Mouse (Mus musculus) frontal cortex, postnatal 14 days (tissue): ENCODE results near the gene Serp2.
A peak's percentile ranks its signal among the peaks of the same experiment; 100 is the strongest.
"Not testable (repeated sequence)": the region's sequence is repeated elsewhere in the genome, so short reads cannot be mapped to it uniquely, and the experiment has no call there.

Source experiments
- DNase-seq, 2 experiments: peaks; one replicate each; pipeline ENCODE4 v3.0.0; 2022; ENCODE audit warnings: low spot score in 2 of 2

Gene Serp2

DNA sequence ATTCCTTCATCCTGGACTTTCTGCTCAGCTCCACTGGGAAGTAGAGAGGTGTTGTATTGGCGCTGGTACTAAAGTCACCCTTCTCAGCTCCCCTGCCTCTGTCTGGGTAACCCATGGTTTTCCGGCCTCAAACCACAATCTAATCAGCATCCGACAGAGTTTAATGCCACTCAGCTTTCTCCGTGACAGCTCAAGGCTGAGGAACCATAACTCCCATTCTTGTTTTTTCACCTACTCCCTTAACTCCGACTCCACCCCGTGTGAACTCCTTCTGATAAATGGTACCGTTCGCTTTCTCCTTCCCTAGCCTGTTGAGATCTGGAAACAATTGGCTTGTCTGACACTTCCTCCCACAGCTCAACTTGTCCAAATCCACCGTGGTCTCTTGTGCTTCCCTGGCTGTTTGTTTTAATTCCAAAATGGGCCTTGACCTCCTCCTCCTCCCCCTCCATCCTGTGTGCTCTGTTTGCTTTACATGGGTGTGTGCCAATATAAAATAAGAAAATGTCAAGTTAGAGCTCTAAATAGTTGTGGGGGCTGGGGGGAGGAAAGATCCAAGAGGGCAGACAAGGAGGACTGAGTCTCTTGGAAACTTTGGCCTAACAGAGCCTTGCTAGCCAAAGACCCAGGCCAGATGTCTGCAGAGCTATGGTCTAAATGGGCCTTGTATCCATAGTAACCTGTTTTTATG, 12.7 kb upstream of the Serp2 start:
- no peak for DNase-seq

DNA sequence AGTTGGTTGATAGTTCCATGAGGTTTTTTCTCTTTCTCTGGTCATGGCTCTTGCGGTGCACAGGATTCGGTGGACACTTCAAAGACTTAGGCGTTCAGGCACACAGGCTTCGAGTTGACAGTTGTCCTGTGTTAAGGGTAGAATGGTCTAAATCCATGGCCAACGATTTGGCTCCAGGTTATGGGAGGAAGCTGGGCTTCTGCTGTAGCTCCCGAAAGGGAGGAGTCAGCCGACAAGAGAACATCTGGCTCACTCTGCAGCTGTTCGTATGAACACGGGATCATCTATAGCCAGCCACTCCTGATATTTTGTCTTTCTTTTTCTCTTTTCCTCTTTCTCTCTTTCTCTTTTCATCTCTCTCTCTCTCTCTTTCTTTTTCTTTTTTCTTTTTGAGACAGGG, 11.9 kb upstream of the Serp2 start:
- no peak for DNase-seq

DNA sequence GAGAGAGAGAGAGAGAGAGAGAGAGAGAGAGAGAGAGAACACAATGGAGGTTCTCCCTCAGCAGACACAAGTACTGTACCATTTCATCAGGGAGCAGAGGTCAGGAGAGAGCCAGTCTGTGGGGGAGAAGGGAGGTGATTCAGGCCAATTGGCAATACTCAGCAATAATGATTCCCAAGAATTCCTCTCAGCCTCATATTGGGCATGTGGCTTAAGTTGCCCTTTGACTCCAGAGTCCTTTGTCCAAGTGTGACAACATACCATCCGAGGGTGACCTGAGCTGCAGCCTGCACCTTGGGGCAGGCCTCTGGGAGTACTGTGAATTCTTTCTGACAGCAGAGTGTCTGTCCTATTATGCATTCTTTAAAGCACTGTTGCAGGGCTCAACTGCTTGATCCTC, 10.6 kb upstream of the Serp2 start:
- no peak for DNase-seq

DNA sequence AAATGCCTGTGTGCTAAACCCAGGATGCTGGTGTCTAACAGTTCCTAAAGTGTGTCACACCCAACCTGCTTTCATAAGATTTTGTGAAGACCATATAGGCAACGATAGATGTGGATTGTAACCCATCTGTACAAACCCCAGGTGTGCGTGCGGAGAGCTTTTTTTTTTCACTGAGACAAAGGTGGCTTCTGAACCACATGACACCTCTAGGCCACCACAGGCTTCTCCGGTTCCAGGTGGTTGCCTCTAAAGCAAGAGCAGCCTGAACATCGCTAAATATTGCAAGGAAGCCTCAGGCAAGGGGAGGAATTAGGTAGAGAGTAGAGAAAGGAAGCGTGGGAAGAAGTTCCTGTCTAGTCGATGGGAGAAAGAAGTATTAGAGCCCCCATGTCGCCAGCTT, 10.0 kb upstream of the Serp2 start:
- no peak for DNase-seq

DNA sequence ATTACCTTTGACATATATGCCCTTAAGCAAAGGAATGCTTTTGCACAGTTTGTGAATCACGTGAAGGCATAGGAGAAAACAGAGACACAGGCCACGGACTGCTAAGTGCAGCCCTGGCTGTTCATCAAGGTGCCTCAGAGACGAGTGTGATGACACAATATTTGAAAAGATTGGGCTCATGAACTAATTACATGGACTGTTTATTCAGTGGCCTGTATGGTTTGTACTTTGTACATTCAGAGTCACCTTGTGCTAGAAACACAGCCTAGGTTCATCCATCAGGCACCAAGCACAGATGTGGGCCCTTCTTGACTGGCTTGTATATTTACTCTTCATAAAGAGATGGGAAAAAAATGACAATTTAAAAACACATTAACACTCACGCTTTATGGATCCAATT, 9.5 kb upstream of the Serp2 start:
- no peak for DNase-seq

DNA sequence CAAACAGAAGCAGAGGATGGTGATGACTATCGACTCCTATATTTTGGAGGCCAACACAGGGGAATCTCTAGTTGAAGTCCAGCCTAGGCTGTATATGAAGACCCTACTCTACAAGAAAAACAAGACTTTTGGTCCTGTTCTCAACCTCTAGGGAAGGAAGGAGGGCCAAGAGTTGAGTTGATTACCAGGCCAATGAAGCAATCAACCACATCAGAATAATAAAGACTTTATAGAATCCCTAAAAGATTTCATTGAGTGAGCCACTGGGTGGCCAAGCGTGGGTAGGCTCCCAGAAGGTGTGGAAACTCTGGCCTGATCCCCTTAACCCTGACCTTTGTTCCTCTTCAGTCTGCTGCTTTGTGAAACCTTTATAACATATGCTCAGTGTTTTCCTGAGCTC, 2.5 kb upstream of the Serp2 start:
- DNase-seq: no peak

DNA sequence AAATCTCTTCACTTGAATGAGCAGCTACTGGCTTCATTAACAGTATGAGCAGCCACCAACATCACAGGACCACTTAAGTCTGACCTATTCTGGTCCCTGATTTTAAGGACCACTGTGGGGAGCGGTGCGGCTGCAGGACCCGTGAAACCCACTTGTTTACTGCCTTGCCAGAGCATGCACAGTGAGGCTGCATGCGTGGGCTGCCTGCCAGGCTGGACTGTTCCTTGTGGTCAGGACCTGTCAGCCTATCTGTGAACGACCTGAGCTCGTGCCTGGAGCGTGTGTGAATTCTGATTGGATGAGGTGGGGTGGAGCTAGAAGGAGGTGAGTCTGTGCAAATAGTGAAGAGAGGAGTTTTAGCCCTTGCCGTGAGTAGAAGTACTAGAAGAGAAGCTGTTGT, 1.5 kb upstream of the Serp2 start:
- DNase-seq: not testable (repeated sequence)

DNA sequence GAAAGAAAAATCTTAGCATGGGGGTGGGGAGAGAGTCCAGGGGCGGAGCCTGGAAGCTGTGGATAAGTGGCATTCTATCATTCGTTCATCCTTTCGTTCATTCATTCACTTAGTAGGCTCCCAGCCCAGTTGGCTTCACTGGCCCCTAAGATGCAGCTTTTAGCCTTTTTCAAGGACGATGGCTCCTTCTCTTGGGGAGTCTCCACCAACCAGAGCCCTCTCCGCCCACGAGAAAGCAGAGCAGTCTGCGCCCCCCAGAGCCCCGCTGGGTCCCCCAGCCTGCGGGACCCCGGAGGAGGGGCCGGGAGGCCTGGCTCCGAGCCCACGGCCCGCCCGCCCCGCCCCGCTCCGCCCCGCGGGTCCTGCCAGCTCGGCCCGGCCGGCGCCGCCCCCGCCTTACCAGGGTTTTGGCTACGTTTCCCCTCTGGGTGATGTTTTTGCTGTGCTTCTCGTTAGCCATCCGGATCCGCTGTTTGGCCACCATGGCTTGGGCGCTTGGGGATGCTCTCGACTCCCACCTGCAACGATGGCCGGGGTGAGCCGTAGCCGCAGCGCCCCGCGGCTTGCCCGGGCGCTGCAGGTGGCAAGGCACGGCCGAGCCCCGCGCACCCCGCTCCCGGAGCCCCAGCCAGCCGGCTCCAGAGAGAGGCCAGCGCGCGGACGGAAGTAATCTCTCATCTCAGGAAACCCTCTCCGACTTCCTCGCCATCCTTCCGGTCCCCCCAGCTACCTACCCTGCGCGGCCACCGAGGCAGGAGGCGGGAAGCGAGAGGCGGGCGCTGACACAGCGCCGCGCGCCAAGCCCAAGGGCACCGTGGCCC, 448 bp downstream of the Serp2 start:
- DNase-seq: peak; percentile 46 to 55

DNA sequence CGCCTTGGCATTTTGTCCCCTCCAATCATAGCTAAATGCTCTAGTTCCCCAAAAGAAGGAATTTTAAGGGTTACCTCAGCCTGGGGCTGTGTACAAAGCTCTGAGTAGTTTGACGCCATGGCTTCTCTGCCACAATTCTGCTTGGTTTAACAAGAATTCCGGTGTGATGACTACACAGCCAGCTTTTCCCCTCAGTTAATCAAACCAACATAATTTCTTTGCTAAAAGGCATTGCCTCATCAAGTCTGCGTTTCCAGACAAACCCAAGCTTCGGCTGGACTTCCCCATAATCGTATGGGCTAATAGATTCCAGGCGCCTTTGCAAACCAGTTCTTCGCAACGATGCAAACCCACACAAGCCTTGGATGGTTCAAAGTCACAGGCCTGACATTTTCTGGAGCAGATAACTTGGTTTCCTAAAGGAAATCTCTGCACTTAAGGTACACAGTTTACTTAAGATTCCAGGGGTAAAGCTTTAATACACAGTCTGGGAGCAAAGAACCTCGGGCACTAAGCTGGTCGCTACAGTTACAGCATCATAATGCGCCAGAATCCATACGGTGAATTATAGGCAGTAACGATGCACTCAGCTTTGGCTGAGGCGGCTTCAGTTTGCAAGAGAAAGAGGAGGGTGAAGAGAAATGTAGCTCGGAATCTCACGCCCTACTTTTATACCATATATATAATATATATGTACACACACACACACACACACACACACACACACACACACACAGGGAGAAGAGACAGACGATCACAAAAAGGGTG, 1.2 kb downstream of the Serp2 start:
- no peak for DNase-seq

DNA sequence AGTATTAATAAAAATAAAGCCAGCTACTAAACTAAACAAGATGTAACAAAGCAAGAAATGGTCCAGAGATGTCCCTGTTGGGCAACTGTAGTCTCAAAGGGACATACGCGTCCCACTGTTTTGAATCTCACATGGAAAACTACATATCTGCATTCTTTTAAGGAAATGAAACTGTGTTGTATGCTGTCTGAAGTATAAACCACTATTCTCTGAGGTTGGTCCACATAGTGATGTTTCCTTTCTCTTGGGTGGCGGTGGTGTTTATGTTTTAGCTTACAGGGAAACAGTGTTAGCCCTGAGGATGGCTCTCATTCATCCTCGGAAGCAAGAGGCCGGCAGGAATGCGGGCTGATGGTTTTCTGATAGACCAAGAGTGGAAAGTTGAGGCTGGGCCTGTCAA, 12.6 kb downstream of the Serp2 start:
- no peak for DNase-seq

DNA sequence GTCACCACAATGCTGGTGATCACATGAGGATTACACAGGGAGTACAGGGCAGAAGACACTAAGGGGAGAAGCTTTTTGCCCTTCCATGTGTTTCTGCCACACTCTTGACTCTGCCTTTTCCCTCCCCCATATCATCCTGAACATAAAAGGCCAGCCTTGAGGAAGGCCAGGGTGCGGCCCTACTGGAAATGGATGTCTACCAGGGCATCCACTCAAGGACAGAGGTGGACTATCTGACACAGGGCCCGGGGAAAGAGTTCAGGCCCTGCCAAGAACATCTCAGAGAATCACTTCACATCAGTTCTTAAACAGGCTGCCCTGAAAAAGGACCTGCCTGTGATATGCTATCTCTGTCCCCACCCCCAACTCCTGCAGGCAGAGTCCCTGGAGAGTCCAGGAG, 15.3 kb downstream of the Serp2 start:
- no peak for DNase-seq

DNA sequence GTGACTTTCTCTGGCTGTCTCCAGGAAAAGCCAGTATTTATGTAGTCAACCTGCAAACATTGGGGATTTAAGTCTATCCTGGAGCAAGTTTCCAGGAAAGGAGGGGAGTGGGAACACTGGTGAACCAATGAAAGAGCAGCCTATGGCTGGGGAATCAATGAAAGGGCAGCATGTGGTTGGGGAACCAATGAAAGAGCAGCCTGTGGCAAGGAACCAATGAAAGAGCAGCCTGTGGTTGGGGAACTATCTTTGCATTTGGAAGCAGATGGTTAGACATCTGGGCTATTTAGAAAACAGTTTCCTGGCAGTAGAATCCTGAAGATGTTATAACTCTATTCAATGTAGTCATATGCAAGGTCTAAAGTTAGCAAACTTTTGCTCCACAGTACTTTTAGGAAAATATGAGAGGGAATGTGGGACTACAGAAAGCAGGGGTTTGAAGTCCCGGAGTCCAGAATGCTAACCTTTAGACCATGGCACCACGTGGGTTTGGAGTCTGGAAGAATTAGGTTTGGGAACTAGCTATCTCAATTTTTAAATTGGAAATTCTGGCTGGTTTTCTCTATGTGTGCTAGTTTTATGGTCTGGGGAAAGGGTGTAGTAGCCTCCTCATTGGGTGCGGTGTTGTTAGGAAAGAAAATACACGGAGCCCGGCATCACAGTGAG, 16.6 kb downstream of the Serp2 start:
- DNase-seq: no peak

DNA sequence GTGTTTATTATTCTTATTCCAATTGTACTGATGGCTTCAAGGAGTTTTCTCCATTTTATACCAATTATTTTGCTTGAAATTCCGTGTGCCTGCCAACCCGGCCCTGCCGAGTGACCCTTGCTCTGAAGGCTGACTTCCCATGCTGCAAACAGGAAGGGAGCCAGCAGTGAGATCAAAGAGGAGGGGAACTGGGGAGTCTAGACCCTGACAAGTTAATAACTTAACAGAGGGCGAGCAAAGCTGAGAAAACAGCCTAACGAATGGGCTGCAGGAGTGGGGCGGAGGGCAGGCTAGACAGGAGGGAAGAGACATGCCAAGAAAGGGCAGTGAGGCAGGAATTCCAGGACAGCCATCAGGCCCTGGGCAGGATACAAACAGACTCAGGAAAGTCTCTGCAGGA, 19.8 kb downstream of the Serp2 start:
- no peak for DNase-seq

DNA sequence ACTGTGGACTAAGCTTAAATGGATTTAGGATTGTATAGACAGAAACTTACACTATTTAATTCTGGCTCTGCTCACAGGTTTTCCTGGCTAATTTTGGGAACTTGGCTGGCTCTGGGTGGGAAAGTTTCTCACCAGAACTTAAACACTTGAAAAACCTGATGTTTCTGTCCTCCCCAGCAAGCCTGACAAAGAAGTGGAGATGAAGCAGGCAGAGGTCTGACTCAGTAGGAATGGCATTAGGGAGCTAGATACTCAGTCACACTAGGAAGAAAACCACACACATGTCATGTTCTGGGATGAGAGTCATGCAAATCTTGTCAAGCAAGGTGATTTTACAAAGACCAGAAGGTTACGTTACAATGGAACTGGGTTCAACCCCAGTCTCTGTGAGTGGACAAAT, 21.6 kb downstream of the Serp2 start:
- no peak for DNase-seq

DNA sequence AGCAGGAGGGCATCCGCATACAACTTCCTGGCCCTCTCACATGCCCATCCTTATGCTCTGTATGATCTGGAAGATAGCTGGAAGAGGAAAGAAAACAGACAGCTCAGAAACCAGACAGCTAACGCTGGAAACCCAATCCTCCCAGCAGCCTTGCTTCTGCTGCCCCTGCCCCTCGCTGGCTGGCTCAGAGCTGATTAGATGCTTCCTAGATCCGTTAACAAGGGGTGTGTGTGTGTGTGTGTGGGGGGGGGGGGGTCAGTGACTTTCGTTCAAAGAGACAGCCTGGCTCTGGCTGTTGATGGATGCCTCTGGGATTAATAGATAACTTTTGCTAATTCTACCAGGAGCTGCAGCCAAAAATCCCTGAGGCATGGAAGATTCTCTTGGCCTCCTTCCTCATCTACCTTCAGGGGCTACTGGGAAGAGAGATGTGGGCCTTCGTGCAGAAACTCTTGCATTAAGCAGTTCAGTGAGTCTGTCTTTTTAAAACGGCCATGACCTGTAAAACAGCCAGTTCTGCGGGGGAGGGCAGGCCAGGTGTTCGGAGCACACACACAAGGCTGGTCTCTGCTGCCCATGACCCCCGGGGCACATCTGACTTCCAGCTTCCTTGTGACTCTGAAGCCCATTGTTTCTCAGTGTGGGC, 23.4 kb downstream of the Serp2 start:
- DNase-seq: no peak

DNA sequence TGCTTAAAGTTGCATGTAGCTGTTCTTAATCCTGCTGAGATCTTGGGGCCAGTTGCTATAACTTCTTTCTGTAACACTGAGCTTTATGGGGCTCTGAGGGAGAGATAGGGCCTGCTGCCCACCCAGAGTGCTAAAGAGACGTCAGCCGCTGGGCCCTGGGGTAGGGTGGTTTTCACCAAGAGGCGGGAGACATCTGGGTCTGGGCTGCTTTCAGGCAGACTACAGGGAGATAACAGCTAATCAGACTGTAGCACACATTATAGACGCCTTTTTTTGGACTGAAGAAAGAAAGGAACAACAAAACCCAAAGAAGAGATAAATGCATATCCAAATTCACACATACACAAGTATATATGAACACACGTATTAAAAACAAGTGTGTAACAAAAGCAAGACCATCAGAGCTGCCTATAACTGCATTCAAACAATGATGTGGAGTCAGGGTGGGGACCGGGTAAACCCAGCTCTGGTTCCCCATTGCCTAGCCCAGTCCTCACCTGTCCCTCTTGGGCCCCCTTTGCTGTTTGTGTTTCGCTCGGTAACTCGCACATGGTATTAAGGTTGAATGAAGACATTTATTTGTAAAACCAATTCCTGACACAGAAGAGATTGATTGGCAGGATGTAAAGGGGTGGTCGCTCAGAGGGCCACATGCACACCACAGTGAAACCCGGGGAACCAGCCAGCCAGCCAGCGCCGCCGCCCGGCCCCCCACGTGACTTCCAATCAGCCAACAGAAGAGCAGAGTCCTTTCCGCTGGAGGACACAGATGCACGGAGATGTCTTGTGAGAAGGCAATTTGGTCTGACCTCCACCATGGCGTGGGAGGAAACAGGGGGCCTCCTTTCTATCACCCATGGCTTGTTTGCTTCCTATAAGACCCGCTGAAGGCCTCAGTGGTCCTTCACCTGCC, 24.2 kb downstream of the Serp2 start:
- DNase-seq: no peak

DNA sequence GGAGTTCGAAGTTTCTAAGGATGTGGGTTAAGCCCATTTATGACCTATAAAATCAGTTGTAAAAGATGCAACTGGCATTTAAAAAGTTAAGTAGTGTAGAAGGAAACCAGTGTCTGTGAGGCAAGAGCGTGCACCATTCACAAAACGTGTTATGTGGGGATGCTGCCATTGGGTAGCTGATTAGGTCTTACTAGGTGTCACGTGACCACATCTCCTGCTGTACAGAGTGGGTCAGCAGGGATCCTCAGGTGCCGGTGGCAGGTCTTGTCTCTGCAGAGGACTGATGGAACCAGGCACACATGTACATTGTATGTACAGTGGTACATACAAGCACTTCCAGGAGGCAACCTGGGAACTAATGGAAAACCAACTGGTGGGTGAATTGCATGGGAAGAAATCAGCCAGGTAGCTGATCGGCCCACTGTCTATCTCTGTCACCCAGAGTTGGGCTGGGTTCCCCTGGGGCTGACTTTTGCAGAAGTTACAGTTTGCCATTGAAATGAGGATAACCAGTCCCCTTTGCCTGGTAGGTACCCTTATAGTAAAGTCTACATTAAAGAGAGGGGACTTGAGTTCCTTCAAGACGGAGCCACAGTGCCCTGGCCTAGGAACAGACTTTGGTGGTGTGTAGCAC, 25.5 kb downstream of the Serp2 start:
- DNase-seq: no peak

DNA sequence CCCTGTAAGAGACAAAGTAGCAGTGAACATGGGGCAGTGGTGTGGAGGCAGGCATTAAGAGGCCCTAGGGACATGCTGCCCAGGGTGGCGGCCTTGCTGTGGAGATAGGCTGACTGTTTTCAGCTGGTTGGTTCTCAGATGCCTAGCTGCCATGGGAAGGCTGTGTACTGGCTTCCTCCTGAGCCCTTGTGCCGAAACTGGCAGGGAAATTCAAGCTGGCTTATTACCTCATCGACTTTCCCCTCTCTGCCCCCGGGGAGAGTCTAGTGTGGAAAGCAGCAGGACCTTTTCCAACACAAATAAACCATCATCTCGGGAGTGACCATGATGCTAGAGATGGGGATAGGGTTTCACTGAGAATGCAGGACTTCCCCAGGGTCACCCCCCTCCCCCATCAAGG, 28.0 kb downstream of the Serp2 start:
- DNase-seq: no peak

DNA sequence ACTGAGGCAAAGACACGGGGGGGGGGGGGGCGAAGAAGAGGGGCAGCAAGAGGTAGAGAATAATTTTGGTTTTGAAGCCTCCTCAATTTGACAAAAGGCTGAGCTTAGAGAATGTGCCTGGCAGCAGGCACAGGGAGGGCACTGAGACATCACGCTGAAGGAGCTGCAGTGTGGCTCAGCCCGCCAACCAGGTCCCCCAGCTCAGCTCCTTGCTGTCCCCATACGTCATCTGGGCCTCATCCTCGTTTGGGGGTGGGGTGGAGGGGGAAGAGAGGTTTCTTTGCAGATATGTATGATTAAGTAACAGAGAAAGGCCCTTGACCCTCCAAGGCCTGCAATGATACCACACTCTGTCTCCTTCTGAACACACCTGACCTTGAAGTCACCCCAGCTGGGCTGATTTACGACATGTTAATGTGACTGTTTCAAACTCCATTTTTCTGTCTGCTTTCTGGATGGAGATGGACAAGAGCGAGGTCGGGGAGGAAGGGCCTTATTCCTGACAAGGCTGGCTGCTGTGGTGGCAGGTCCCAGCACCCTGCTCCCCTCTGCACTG, 28.9 kb downstream of the Serp2 start:
- DNase-seq: no peak
